Mouse (Mus musculus) bone marrow macrophage, adult 2 months (primary cell): ENCODE data around the gene Scgb2b21. TPM values are rescaled to one million over a fixed set of nuclear protein-coding genes. Genes with fewer than 3 reads are reported as not detected.
"Not testable (repeated sequence)": the region's sequence is repeated elsewhere in the genome, so short reads cannot be mapped to it uniquely, and the experiment has no call there.

ENCODE experiments used
- H3K27ac ChIP-seq: 2 replicates; pipeline ENCODE4 v1.5.1; 2012; ENCODE audit warnings: low read depth, low read length; ENCODE audit not compliant: insufficient read depth
- H3K4me1 ChIP-seq: 2 replicates; pipeline ENCODE4 v1.6.1; 2012; ENCODE audit warnings: low read length; ENCODE audit not compliant: control insufficient read depth, insufficient read depth
- H3K4me3 ChIP-seq: 2 replicates; pipeline ENCODE4 v1.5.1; 2012; ENCODE audit warnings: mild to moderate bottlenecking, low read length, moderate library complexity; ENCODE audit not compliant: insufficient read depth
- CTCF ChIP-seq: IDR thresholded peaks from 2 replicates; pipeline ENCODE4 v1.5.1; 2012; ENCODE audit warnings: low read depth, mild to moderate bottlenecking, low read length, moderate library complexity
- POLR2A ChIP-seq: IDR thresholded peaks from 2 replicates; pipeline ENCODE4 v1.6.1; 2012; ENCODE audit warnings: mild to moderate bottlenecking, low read depth, low read length, borderline replicate concordance
- polyA plus RNA-seq: library from polyadenylated mRNA; stranded (reverse); fragments of >200 nt; gene quantifications from 2 replicates; pipeline ENCODE4 v1.2.4, GENCODE M21; 2012; ENCODE audit not compliant: missing spikeins, insufficient read depth, insufficient read length

Scgb2b21 gene
- polyA plus RNA-seq, result not detected in 2 replicates

- Histone ChIP-seq H3K4me3 (no peak within 1 kb of the TSS), H3K27ac (no peak within 1 kb of the TSS), H3K4me1 (no peaks in the 10 kb centered on the region)
- TF ChIP-seq CTCF (no peak), POLR2A (no peak)
These were observed at the start of gene Scgb2b21 for GRCm38 (mm10) chr7:33520358-33520757. Gene Scgb2b21 (minus strand): TSS chr7:33520458.

- not testable (repeated sequence) for H3K27ac ChIP-seq, H3K4me1 ChIP-seq, H3K4me3 ChIP-seq
These were observed 23.2 kb upstream of the Scgb2b21 start for GRCm38 (mm10) chr7:33543420-33543819.

Other genes with a start within 250 kb of the Scgb2b21 start
- gene Scgb2b19, start 240.1 kb downstream of the Scgb2b21 start, polyA plus RNA-seq, result not detected in 2 replicates
- not detected in 2 replicates for gene Scgb1b19, start 233.2 kb downstream of the Scgb2b21 start, polyA plus RNA-seq
- not detected in 2 replicates for gene Scgb2b20, start 154.1 kb downstream of the Scgb2b21 start, polyA plus RNA-seq
- not detected in 2 replicates for gene Scgb1b20, start 147.2 kb downstream of the Scgb2b21 start, polyA plus RNA-seq
- not detected in 2 replicates for gene Scgb2b24, start 218.9 kb upstream of the Scgb2b21 start, polyA plus RNA-seq
- not detected in 2 replicates for gene Scgb1b24, start 223.3 kb upstream of the Scgb2b21 start, polyA plus RNA-seq